Mouse (Mus musculus) spleen, adult 2 months (tissue): ENCODE results near the gene H2-DMb2.

Experiments used
- CTCF ChIP-seq: fragments of 200-500 bp; IDR thresholded peaks from 2 replicates; pipeline ENCODE4 v1.5.1; 2011; ENCODE audit warnings: mild to moderate bottlenecking, inconsistent platforms; ENCODE audit not compliant: insufficient read depth, insufficient read length, insufficient replicate concordance; ENCODE audit errors: extremely low read depth
- POLR2A ChIP-seq: fragments of 200-500 bp; IDR thresholded peaks from 2 replicates; pipeline ENCODE4 v1.6.1; 2011; ENCODE audit warnings: low read depth, low read length, inconsistent platforms

GRCm38 (mm10) chr17:34118113-34118872 lies 24.8 kb upstream of the H2-DMb2 start:
- TF ChIP-seq CTCF (no peak), POLR2A (no peak)
